Mouse (Mus musculus) natural killer cell, adult 2 months (primary cell): ENCODE data around the gene Dnaaf5.

Source experiments
- DNase-seq, 2 experiments: peaks; one replicate each; pipeline ENCODE4 v3.0.0; 2022; ENCODE audit warnings: low spot score in 2 of 2

The Dnaaf5 gene

GRCm38 (mm10) chr5:139149681-139150602 is at the start of gene Dnaaf5, which contains the start of gene Prkar1b:
TSS of gene Dnaaf5 (plus strand) at chr5:139150223.
TSS of gene Prkar1b (minus strand) at chr5:139150001.
- DNase-seq: peak; percentile 98

GRCm38 (mm10) chr5:139101783-139102182 is 48.2 kb upstream of the Dnaaf5 start:
- DNase-seq: no peak

DNA sequence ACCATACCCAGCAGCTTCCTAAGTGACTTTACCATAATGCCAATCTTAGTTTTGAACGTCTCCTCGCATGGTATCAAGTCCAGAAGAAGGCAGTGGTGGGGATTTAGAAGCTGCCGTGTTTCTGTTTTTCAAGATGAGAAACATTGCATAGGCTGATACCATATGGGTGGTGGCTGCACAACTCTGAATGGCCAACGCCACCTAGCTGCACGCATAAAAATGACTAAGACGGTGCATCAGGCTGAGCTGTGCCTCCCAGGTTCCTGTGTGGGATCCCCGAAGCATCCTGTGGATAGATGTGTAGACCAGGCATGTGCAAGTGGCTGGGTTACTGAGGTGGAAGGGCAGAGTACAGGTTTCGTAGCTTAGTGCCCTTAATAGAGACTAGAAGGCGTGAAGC is 42.2 kb upstream of the Dnaaf5 start:
- DNase-seq: no peak

DNA sequence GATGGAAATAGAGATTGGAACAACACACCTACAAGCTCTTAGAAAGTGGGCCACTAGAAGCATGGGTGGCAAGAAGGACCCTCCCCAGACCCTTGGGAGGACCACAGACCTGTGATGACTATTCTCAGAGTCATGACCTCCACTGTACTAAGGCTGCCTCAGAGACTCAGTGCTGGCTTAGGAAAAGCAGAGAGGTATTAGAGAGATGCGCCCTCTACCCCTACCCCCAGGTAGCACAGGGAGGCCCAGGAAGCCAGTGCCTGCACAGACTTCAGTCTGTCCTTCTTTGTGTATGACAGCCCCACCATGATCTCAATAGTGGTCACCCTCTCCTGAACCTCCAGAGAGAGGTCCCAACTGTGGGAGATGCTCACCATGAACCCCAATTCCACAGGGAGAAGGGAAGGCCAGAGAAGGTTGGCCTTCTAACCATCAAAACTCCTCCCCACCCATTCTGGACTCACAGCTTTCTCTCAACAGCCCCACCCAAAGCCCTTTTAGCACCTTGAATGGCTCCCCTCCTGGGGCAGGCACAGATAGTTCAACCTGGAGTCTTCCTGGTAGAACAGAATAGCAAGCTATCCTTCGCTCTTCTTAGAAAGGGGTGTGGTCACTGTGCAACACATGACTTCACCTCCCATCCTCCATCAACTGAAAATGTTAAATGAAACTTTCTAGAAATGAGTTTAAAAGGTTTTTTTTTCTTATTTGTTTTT is 39.7 kb upstream of the Dnaaf5 start:
- DNase-seq: no peak

- no peak for DNase-seq
These were observed 38.0 kb upstream of the Dnaaf5 start for GRCm38 (mm10) chr5:139111991-139112390.

- no peak for DNase-seq
These were observed 37.6 kb upstream of the Dnaaf5 start for GRCm38 (mm10) chr5:139112418-139112817.

- no peak for DNase-seq
These were observed 35.1 kb upstream of the Dnaaf5 start for GRCm38 (mm10) chr5:139114876-139115275.

DNA sequence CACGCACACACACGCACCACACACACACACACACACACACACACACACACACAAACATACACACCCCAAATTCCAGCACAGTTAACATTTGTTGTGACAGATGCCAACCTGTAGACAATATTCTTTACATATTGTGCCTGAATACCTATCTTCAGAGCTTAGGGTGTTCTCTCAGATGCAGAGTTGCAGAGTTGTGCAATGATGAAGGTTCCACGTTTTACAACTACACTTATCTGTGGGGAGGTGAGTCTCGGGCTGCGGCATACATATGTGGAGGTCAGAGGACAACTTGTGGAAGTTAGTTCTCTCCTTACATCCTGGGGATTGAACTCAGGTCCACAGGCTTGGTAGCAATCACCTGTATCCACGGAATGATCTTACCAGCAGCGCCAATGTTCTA is 34.5 kb upstream of the Dnaaf5 start:
- no peak for DNase-seq

- no peak for DNase-seq
These were observed 31.7 kb upstream of the Dnaaf5 start for GRCm38 (mm10) chr5:139118139-139118960.

DNA sequence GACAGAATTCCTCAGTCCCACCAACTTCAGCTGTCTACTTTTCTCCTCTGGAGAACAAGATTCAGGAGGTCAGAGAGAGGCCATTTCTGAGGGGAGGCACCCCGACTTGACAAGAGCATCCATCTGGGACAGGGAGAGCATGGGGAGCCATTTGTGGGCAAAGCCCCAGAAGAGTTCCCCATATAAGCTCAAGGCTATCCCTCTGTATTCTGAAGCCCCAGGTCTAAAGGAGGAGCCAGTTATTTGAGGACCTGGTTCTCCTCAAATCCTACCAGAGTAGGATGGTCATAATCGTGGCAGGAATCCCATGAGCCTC is 31.1 kb upstream of the Dnaaf5 start:
- DNase-seq: no peak

- DNase-seq: no peak
These were observed 24.3 kb upstream of the Dnaaf5 start for GRCm38 (mm10) chr5:139125717-139126116.

DNA sequence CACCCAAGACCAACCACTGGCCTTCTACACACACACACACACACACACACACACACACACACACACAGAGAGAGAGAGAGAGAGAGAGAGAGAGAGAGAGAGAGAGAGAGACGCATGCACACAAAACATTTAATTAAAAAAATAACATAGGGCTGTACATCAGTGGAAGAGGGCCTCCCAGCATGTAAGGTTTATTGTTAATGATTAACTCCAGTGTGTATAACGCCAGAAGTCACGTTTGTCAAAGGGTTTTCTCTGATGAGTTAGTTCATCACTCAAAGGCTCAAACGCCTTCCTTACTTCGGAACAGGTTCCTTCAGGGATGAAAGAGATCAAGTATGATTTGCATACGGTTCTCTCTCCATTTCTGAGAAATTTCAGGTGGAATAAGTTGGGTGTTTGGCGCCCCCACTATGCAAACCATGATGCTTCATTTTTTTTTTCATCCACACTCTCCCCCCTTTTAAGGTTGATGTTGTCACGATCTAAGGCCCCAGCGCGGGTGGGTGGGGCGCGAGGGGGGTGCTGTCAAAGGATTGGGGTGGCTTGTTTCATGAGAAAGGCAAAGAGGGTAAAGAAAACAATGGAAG is 21.5 kb upstream of the Dnaaf5 start:
- DNase-seq: no peak

DNA sequence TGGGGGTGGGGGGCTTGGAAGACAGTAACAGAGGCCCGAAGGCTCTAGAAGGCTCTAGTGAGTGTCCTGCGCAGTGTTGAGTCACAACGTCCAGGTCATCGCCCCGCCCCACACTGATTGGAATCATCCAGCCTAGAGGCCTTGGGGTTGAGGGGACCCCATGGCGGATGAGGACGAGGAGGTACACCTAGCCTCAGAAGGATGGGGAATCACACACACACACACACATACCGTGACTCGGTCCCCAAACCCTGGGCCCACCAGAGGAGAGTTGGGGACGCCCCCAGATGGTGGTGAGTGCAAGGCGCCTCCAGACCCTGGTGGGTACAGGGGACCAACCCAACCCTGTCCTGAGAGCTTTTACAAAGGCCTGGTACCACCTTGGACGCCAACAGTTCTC is 20.9 kb upstream of the Dnaaf5 start:
- no peak for DNase-seq

- DNase-seq: no peak
These were observed 20.4 kb upstream of the Dnaaf5 start for GRCm38 (mm10) chr5:139129572-139130151.

- no peak for DNase-seq
These were observed 19.7 kb upstream of the Dnaaf5 start for GRCm38 (mm10) chr5:139130351-139130750.

DNA sequence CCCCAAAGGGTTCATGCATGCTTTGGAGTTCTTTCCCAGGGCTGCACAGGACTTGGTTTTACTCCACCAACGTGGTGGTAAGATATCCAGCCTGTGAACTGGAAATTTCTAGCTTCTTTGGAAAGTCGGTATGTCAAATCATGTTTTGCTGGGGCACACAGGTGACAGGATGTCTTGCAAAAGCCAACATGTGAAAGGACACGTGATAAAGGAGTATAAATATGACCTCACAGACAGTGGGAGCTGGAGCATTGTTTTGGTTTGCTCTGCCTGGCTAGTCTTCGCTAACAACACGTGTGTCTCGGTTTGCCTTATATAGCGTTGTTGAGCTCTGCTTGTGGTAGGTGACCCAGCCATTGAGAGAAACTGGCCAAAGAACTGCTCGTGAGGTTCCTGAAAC is 15.5 kb upstream of the Dnaaf5 start:
- no peak for DNase-seq

- DNase-seq: no peak
These were observed 13.7 kb upstream of the Dnaaf5 start for GRCm38 (mm10) chr5:139136341-139136740.

- no peak for DNase-seq
These were observed 12.8 kb upstream of the Dnaaf5 start for GRCm38 (mm10) chr5:139137176-139137575.

- DNase-seq: no peak
These were observed 11.6 kb upstream of the Dnaaf5 start for GRCm38 (mm10) chr5:139138261-139138925.

GRCm38 (mm10) chr5:139138926-139139472 is 11.0 kb upstream of the Dnaaf5 start:
- no peak for DNase-seq

GRCm38 (mm10) chr5:139140589-139140988 is 9.4 kb upstream of the Dnaaf5 start:
- DNase-seq: no peak
